Mouse (Mus musculus) liver, embryonic 14.5 days (tissue): ENCODE measurements around the gene Setd2. TPM values are rescaled to one million over a fixed set of nuclear protein-coding genes. Genes with fewer than 3 reads are reported as not detected.

Experiments
- ATAC-seq: fragments of 200-750 bp; cut with Nextera tagmentation; 2 replicates; pipeline ENCODE4 v1.8.0; 2017; ENCODE audit warnings: moderate number of reproducible peaks, mild to moderate bottlenecking, moderate library complexity; ENCODE audit not compliant: insufficient read depth
- DNase-seq, 3 experiments: peaks; one replicate each; pipeline ENCODE4 v3.0.0-alpha.2; 2012 to 2013; ENCODE audit warnings: low read depth in 3 of 3, low spot score in 3 of 3
- H3K27ac ChIP-seq: fragments of 300-500 bp; sonication (generic); 2 replicates; pipeline ENCODE4 v1.5.1; 2014; ENCODE audit warnings: moderate library complexity, mild to moderate bottlenecking, control low read depth, inconsistent platforms
- H3K27me3 ChIP-seq: fragments of 300-500 bp; sonication (generic); 2 replicates; pipeline ENCODE4 v1.6.1; 2014; ENCODE audit warnings: mild to moderate bottlenecking, low read length, moderate library complexity; ENCODE audit not compliant: control insufficient read depth, insufficient read depth
- H3K36me3 ChIP-seq: fragments of 300-500 bp; sonication (generic); replicated peaks from 2 replicates; pipeline ENCODE4 v1.6.1; 2014; ENCODE audit warnings: low read depth; ENCODE audit not compliant: control insufficient read depth, insufficient read depth
- H3K4me1 ChIP-seq, 2 experiments: fragments of 200-500 bp in 1 of 2; fragments of 300-500 bp in 1 of 2; sonication (generic) in 1 of 2; replicated peaks; 2 replicates each; pipeline ENCODE4 v1.6.1; 2012 to 2014; ENCODE audit warnings: antibody characterized with exemption in 1 of 2, inconsistent platforms in 1 of 2, low read length in 1 of 2; ENCODE audit not compliant: control insufficient read depth in 2 of 2, insufficient read depth in 2 of 2
- H3K4me2 ChIP-seq: fragments of 300-500 bp; sonication (generic); 2 replicates; pipeline ENCODE4 v1.6.1; 2014; ENCODE audit warnings: low read depth, mild to moderate bottlenecking, control low read depth, moderate library complexity
- H3K4me3 ChIP-seq, 2 experiments: fragments of 200-500 bp in 1 of 2; fragments of 300-500 bp in 1 of 2; sonication (generic) in 1 of 2; 2 replicates each; pipeline ENCODE4 v1.5.1; 2012 to 2014; ENCODE audit warnings: low read depth in 2 of 2, low read length in 2 of 2, mild to moderate bottlenecking in 2 of 2, control low read depth in 1 of 2, inconsistent platforms in 1 of 2, moderate library complexity in 1 of 2; ENCODE audit not compliant: insufficient read depth in 1 of 2
- H3K9ac ChIP-seq: fragments of 300-500 bp; sonication (generic); replicated peaks from 2 replicates; pipeline ENCODE4 v1.6.1; 2014; ENCODE audit warnings: mild to moderate bottlenecking, control low read depth, moderate library complexity
- H3K9me3 ChIP-seq: fragments of 300-500 bp; sonication (generic); 2 replicates; pipeline ENCODE4 v1.6.1; 2016; ENCODE audit warnings: low read length, mixed read lengths; ENCODE audit not compliant: control insufficient read depth
- CTCF ChIP-seq: IDR thresholded peaks from 2 replicates; pipeline ENCODE4 v1.5.1; 2016; ENCODE audit warnings: antibody characterized with exemption, low read depth, control low read depth
- EP300 ChIP-seq: IDR thresholded peaks from 2 replicates; pipeline ENCODE4 v1.6.1; 2016; ENCODE audit warnings: antibody characterized with exemption, low read depth
- WGBS: fragments of 180-500 bp; shearing (Covaris S2); extraction: QIAGEN DNeasy Blood & Tissue Kit; methylation state at CpG from one replicate; pipeline ENCODE4 v1.1.7; 2014; ENCODE audit not compliant: insufficient replicate concordance; 5-methylcytosine and 5-hydroxymethylcytosine counted together
- microRNA-seq: library from miRNA; unstranded; fragments of <30 nt; microRNA quantifications from one replicate; pipeline ENCODE4, GENCODE M21; 2016
- polyA plus RNA-seq, 2 experiments: library from polyadenylated mRNA; depleted of rRNA in 1 of 2; stranded (reverse) in 1 of 2; unstranded in 1 of 2; fragments of >200 nt; fragmentation: Nextera tagmentation in 1 of 2; extraction: Ambion mirVana in 1 of 2; gene quantifications; 2 replicates each; pipeline versions ENCODE4 v1.2.1 to v1.2.3; 2012 to 2014

Setd2 gene
- polyA plus RNA-seq, 2 experiments = 12.4 to 25.0 TPM

DNA sequence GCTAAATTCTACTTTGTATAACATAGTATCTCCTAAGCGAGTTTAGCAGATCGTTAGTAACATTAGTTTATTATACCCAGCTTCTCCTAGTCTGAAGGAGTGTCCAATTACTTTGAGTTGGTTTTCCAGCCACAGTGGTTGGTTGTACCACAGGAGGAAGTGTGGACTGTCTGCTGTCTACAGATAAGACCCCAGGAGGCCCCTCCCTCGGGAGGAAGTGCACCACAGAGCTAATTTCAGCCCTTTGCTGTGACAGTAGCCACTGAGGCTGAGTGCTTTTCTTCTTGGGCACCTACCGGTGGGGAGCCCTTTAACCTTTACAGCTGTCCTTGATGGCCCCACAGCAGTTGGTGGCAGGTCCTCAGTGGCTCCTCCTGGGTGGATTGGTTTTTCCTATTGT is 133.5 kb downstream of the Setd2 start:
- Histone ChIP-seq H3K36me3 (no peaks in the 10 kb centered on the region), H3K4me1 (peaks cover 67 to 90% of the 10 kb centered on the region in 2 experiments), H3K4me3 (peak overlapping the region; percentile 45 to 49), H3K9me3 (no peaks in the 10 kb centered on the region), H3K27ac (peak overlapping the region; percentile 87), H3K27me3 (no peaks in the 10 kb centered on the region; the same call in 1 of the 2 replicates), H3K9ac (peak overlapping the region; percentile 69), H3K4me2 (peak overlapping the region; percentile 87)
- peak; percentile 86 for TF ChIP-seq EP300
- no peak for TF ChIP-seq CTCF
- ATAC-seq = peak; percentile 79
- 0% methylated on average over 4 of the region's 4 CpGs for WGBS
- peak in 2 of 3 experiments; percentile 81 to 84 for DNase-seq

DNA sequence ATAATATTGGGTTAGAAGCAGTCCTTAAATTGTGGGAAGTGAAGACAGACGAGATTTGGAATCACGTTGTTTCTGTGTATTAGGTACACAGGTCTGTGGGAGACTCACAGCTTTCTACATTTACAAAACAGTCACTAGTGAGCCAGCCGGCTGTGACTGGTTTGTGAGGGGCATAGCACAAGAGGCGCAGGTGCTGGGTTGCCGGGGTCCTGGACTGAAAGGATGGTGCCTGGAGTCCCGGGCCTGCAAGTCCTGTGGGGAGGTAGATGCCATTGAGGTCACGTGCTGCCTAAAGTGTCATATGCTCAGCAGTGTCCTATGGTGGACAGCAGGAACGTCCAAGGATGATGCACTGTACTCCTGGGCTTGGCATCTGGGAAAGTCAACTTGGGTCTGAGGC is 134.0 kb downstream of the Setd2 start:
- peak overlapping the region; percentile 22 to 49; a peak in 3 of 4 replicates for H3K4me3 ChIP-seq
- WGBS = 27% methylated on average over 8 of the region's 8 CpGs
- no peak for TF ChIP-seq CTCF
- TF ChIP-seq EP300 = no peak
- ATAC-seq (peak; percentile 9; the same call in 1 of the 2 replicates), DNase-seq (no peak)
- peaks cover 68 to 89% of the 10 kb centered on the region in 2 experiments for H3K4me1 ChIP-seq
- H3K27ac ChIP-seq = peak overlapping the region; percentile 87
- no peaks in the 10 kb centered on the region for H3K9me3 ChIP-seq
- no peaks in the 10 kb centered on the region; the same call in 1 of the 2 replicates for H3K27me3 ChIP-seq
- H3K4me2 ChIP-seq = peak overlapping the region; percentile 87
- H3K9ac ChIP-seq = peak overlapping the region; percentile 69
- H3K36me3 ChIP-seq = no peaks in the 10 kb centered on the region

DNA sequence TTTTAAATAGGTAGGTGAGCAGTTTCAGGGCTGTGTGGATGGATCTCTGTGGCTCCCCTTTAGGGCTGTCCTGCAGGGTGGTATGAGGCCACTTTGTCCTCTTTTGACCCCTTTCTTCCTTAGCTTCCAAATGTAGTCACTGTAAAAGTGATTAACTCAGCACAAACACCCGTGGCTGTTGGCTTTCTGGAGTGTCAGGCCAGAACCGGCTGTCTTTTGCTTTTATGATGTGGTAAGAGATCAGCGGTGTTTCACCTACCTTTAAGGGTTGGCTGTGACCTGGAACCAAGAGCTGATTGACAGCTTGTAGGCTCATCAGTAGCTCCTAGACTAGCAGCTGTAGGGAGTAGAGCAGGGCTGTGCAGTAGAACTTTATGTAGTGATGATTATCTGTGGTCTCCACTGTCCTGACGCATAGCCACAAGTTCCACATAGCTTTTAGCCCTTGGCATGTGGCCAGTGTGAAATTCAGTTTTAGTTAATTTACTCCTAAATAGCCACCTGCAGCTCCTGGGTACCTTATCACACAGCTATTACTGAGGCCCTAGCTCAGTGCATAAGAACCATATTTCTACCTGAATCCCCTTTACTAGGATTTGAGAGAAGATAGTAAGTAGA is 134.9 kb downstream of the Setd2 start:
- no peaks in the 10 kb centered on the region; the same call in 1 of the 2 replicates for H3K27me3 ChIP-seq
- H3K4me3 ChIP-seq = no peak overlapping the region
- H3K36me3 ChIP-seq = no peaks in the 10 kb centered on the region
- TF ChIP-seq CTCF = no peak
- TF ChIP-seq EP300 = no peak
- no peak overlapping the region for H3K9ac ChIP-seq
- H3K27ac ChIP-seq = no peak overlapping the region
- ATAC-seq (no peak), DNase-seq (no peak)
- 24% methylated on average over 4 of the region's 4 CpGs for WGBS
- H3K4me2 ChIP-seq = peak overlapping the region; percentile 0; the same call in 1 of the 2 replicates
- H3K9me3 ChIP-seq = no peaks in the 10 kb centered on the region
- H3K4me1 ChIP-seq = peaks cover 66 to 80% of the 10 kb centered on the region in 2 experiments

Small RNA genes lying within 50 kb of the gene (microRNA-seq; reads per million reads assigned to microRNA genes)
- gene Mir8107 = not detected

Other genes with a start within 250 kb of the Setd2 start
- 7.7 and 8.0 TPM in 2 replicates for gene Elp6, start 227.4 kb upstream of the Setd2 start, polyA plus RNA-seq (2012; rRNA removed)
- 6.3 and 7.5 TPM in 2 replicates for gene Elp6, start 227.4 kb upstream of the Setd2 start, polyA plus RNA-seq (2014; fragmentation: Nextera tagmentation; extraction: Ambion mirVana)
- gene Scap, start 199.3 kb upstream of the Setd2 start, polyA plus RNA-seq (2012; rRNA removed) = 9.4 and 12.3 TPM in 2 replicates
- gene Scap, start 199.3 kb upstream of the Setd2 start, polyA plus RNA-seq (2014; fragmentation: Nextera tagmentation; extraction: Ambion mirVana) = 15.6 and 18.9 TPM in 2 replicates
- 3.9 and 4.3 TPM in 2 replicates for gene Ptpn23, start 124.4 kb upstream of the Setd2 start, polyA plus RNA-seq (2012; rRNA removed)
- 2.8 and 3.8 TPM in 2 replicates for gene Ptpn23, start 124.4 kb upstream of the Setd2 start, polyA plus RNA-seq (2014; fragmentation: Nextera tagmentation; extraction: Ambion mirVana)
- 38.4 and 42.6 TPM in 2 replicates for gene Ngp, start 112.8 kb upstream of the Setd2 start, polyA plus RNA-seq (2012; rRNA removed)
- 91.5 and 124 TPM in 2 replicates for gene Ngp, start 112.8 kb upstream of the Setd2 start, polyA plus RNA-seq (2014; fragmentation: Nextera tagmentation; extraction: Ambion mirVana)
- gene Klhl18, start 55.9 kb upstream of the Setd2 start, polyA plus RNA-seq (2012; rRNA removed) = 2.4 and 2.8 TPM in 2 replicates
- gene Klhl18, start 55.9 kb upstream of the Setd2 start, polyA plus RNA-seq (2014; fragmentation: Nextera tagmentation; extraction: Ambion mirVana) = 1.8 and 2.4 TPM in 2 replicates
- 0.10 and 0.19 TPM in 2 replicates for gene Kif9, start 55.6 kb upstream of the Setd2 start, polyA plus RNA-seq (2012; rRNA removed)
- gene Kif9, start 55.6 kb upstream of the Setd2 start, polyA plus RNA-seq (2014; fragmentation: Nextera tagmentation; extraction: Ambion mirVana) = 0.10 and 0.37 TPM in 2 replicates
- gene Nradd, start 91.9 kb downstream of the Setd2 start, polyA plus RNA-seq (2012; rRNA removed) = 1.4 and 1.5 TPM in 2 replicates
- 0.67 and 0.75 TPM in 2 replicates for gene Nradd, start 91.9 kb downstream of the Setd2 start, polyA plus RNA-seq (2014; fragmentation: Nextera tagmentation; extraction: Ambion mirVana)
- gene Nbeal2, start 121.6 kb downstream of the Setd2 start, polyA plus RNA-seq (2012; rRNA removed) = 4.2 and 4.3 TPM in 2 replicates
- 1.6 TPM in 2 replicates for gene Nbeal2, start 121.6 kb downstream of the Setd2 start, polyA plus RNA-seq (2014; fragmentation: Nextera tagmentation; extraction: Ambion mirVana)
- gene Ccdc12, start 123.9 kb downstream of the Setd2 start, polyA plus RNA-seq (2012; rRNA removed) = 42.3 and 64.5 TPM in 2 replicates
- 60.4 and 66.0 TPM in 2 replicates for gene Ccdc12, start 123.9 kb downstream of the Setd2 start, polyA plus RNA-seq (2014; fragmentation: Nextera tagmentation; extraction: Ambion mirVana)
- 0.10 TPM in 1 of 2 replicates, not detected in the other for gene Myl3, start 209.3 kb downstream of the Setd2 start, polyA plus RNA-seq (2012; rRNA removed)
- 0.18 TPM in 1 of 2 replicates, not detected in the other for gene Myl3, start 209.3 kb downstream of the Setd2 start, polyA plus RNA-seq (2014; fragmentation: Nextera tagmentation; extraction: Ambion mirVana)
- 3.4 and 3.8 TPM in 2 replicates for gene Pth1r, start 214.5 kb downstream of the Setd2 start, polyA plus RNA-seq (2012; rRNA removed)
- gene Pth1r, start 214.5 kb downstream of the Setd2 start, polyA plus RNA-seq (2014; fragmentation: Nextera tagmentation; extraction: Ambion mirVana) = 2.0 and 2.4 TPM in 2 replicates